Mouse (Mus musculus) CD4-positive, CD25-positive, alpha-beta regulatory T cell, adult 4 months (primary cell): ENCODE data around the gene Unc13d. TPM values are rescaled to one million over a fixed set of nuclear protein-coding genes. Genes with fewer than 3 reads are reported as not detected.

Experiments
- ATAC-seq: one replicate; pipeline ENCODE4 v1.8.0; 2017
- polyA plus RNA-seq, 2 experiments: library from polyadenylated mRNA; unstranded; fragments of 100-300 nt; shearing (Covaris generic); gene quantifications; one replicate each; pipeline ENCODE4 v1.2.1; 2017

The Unc13d gene
- polyA plus RNA-seq, 2 experiments from 2014 or later, result 73.8 to 138 TPM

GRCm38 (mm10) chr11:116075539-116076265 is 2.1 kb downstream of the Unc13d start:
- no peak for ATAC-seq

GRCm38 (mm10) chr11:116074436-116074991 is 3.2 kb downstream of the Unc13d start:
- ATAC-seq, result no peak

GRCm38 (mm10) chr11:116072608-116073007 is 5.2 kb downstream of the Unc13d start:
- ATAC-seq, result no peak

- peak; percentile 78 for ATAC-seq
These were observed 6.3 kb downstream of the Unc13d start for GRCm38 (mm10) chr11:116071510-116071909.

- no peak for ATAC-seq
These were observed 12.4 kb downstream of the Unc13d start for GRCm38 (mm10) chr11:116065345-116065744.

- ATAC-seq, result no peak
These were observed 13.4 kb downstream of the Unc13d start for GRCm38 (mm10) chr11:116064187-116064867.

GRCm38 (mm10) chr11:116063562-116063961 is 14.2 kb downstream of the Unc13d start:
- no peak for ATAC-seq

GRCm38 (mm10) chr11:116062521-116062920 is 15.2 kb downstream of the Unc13d start:
- ATAC-seq, result no peak

GRCm38 (mm10) chr11:116061641-116062415 is 15.9 kb downstream of the Unc13d start:
- no peak for ATAC-seq

- no peak for ATAC-seq
These were observed 17.2 kb downstream of the Unc13d start for GRCm38 (mm10) chr11:116060596-116060995.

GRCm38 (mm10) chr11:116059691-116060025 is 18.1 kb downstream of the Unc13d start:
- ATAC-seq, result no peak

- no peak for ATAC-seq
These were observed 18.7 kb downstream of the Unc13d start for GRCm38 (mm10) chr11:116058868-116059690.

- ATAC-seq, result no peak
These were observed 19.6 kb downstream of the Unc13d start for GRCm38 (mm10) chr11:116058022-116058614.

- no peak for ATAC-seq
These were observed 20.4 kb downstream of the Unc13d start for GRCm38 (mm10) chr11:116057237-116057881.

- no peak for ATAC-seq
These were observed 21.9 kb downstream of the Unc13d start for GRCm38 (mm10) chr11:116055873-116056272.

- ATAC-seq, result no peak
These were observed 24.1 kb downstream of the Unc13d start for GRCm38 (mm10) chr11:116053510-116054229.

- no peak for ATAC-seq
These were observed 27.6 kb downstream of the Unc13d start for GRCm38 (mm10) chr11:116050196-116050595.

- ATAC-seq, result no peak
These were observed 28.2 kb downstream of the Unc13d start for GRCm38 (mm10) chr11:116049610-116050009.

GRCm38 (mm10) chr11:116045173-116045572 is 32.6 kb downstream of the Unc13d start:
- ATAC-seq, result no peak

GRCm38 (mm10) chr11:116043286-116043685 is 34.5 kb downstream of the Unc13d start:
- no peak for ATAC-seq
